Mouse (Mus musculus) layer of hippocampus, postnatal 25 days (tissue): Measurements from ENCODE around the gene BC049715. TPM values are rescaled to one million over a fixed set of nuclear protein-coding genes. Genes with fewer than 3 reads are reported as not detected.

Experiments
- DNase-seq, 2 experiments: peaks; one replicate each; pipeline ENCODE4 v3.0.0; 2022; ENCODE audit warnings: mixed read lengths in 2 of 2, low spot score in 1 of 2; ENCODE audit errors: extremely low spot score in 1 of 2
- total RNA-seq, 2 experiments: library from RNA; stranded (reverse); gene quantifications; 2 replicates each; pipeline ENCODE4 v1.2.3; 2021

The BC049715 gene
- total RNA-seq, 2 experiments from 2014 or later = 2.0 to 3.0 TPM

DNA sequence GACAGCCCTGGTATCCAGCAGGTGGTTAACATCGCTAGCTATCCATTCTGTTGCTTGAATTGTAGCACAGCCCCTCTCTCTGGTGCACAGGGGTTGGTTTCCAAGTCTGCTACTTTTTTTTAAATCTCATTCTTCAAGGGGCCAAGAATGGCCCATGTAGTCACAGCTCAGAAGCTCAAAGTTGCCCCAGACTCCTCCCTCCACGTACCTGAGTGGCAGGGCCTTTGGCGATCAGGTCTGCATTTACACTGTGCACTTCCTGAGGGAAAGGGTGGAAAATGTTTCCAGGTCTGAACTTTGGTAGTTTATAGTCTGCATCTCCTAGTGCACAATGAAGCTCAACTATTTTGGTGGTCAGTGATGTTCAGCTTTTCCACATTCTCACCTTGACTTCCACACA, 19.8 kb downstream of the BC049715 start:
- DNase-seq = no peak

GRCm38 (mm10) chr6:136847790-136848189, 20.4 kb downstream of the BC049715 start:
- peak in 1 of 2 experiments; percentile 65 for DNase-seq

- no peak for DNase-seq
Measured at GRCm38 (mm10) chr6:136848399-136848798, 21.0 kb downstream of the BC049715 start.

GRCm38 (mm10) chr6:136848971-136849370, 21.5 kb downstream of the BC049715 start:
- DNase-seq = no peak

DNA sequence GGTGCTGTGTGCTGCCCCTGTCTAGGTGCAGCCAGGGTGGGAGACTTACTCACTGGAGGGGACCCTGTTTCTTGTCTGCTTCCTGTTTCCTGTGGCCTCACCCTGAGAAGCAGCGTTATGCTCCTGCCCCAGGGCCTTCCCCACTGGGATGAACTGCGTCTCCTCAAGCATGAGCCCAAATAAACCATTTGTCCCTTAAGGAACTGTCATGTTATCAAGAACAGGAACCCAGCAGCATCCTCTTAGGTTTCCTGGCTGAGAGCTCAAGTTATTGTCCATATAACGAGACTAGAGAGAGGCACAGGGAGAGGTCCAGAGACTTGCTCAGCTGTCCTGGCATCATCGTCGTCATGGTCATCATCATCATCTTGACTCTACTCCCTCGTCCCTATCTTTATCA, 22.8 kb downstream of the BC049715 start:
- no peak for DNase-seq

GRCm38 (mm10) chr6:136852348-136852747, 24.9 kb downstream of the BC049715 start:
- no peak for DNase-seq

DNA sequence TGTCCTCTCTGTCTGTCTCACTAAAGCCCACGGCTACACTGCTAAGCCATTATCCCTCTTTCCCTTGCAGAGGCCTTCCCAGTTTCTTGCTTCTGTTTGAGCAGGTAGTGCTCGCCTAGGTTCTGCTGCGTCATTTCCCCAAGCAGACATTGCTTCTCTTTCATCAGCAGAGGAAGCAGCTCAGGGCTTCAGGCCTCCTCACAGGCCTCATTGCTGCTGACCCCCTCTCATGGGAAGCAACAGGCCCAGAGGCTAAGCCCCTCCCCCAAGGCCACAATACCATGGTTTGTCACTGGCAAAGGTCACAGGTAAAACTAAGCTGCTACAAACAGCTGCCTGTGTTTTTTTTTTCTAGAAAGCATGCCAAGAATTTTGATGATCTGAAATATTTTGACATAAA, 25.3 kb downstream of the BC049715 start:
- no peak for DNase-seq

DNA sequence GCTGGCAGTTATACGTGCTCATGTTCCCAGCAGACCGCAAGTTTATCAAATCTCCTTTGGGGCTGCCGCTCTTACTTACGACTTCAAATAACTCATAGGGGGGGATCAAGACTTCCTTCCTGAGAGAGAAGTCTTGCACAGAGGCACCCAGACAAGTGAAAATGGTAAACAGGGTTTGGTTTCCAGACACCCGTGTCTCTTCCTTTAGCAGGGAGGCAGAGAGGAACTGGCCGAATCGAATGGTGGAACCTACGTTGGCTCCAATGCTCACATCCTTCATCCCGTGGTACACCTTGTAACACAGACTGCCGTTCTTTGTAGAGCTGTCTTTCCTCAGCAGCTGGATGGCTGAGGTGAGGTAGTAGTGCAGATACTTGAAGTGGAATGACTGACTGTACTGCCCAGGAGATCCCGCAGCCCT, 26.9 kb downstream of the BC049715 start:
- no peak for DNase-seq

DNA sequence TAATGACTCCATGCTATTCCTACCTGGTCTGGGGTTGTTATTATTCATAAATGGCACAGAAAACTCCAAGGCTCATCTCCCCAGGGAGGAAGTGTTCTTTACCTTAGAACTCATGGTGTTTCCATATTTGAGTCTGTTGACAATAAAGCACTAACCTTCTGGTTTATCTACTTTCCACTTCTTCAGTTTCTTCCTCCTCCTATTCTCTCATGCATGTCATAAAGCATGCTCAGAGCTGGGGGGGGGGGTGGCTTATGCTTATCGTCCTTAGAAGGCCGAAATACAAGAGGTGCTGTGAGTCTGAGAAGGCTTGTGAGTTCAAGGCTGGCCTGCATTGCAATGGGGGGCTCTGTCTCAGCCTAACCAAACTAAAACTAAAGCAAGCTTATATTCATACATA, 27.8 kb downstream of the BC049715 start:
- DNase-seq = no peak

DNA sequence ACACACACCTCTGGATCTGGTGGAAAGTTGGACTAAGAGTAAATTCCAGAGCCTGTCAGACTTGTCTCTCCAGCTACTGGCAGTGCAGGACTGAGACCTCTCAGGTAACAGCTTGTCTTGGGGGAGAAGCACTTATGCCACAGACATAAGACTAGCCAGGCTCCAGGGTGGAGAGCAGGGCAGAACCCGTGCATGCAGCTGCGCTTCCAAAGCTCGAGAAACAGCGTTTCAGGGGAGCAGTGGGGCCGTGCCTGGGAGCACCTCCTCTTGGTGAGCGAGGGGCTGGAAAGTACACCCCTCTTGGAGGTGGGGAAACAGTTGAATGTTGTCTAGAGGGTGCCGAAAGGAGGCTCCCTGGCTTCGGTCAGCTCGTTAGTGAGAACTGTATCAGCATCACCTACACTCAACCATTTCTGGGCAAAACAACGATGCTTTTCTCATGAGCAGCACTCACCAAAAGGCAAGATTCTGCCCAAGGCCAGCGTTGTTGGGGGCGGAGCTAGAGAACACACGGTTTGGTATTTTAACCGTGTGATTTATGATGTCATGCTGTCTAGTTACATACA, 28.7 kb downstream of the BC049715 start:
- no peak for DNase-seq

GRCm38 (mm10) chr6:136857186-136857872, 29.9 kb downstream of the BC049715 start, which contains the start of gene Art4:
TSS of gene Art4 (minus strand) at chr6:136857733.
- no peak for DNase-seq

- DNase-seq = no peak
Measured at GRCm38 (mm10) chr6:136857873-136858260, 30.4 kb downstream of the BC049715 start.

GRCm38 (mm10) chr6:136858420-136858819, 31.0 kb downstream of the BC049715 start:
- DNase-seq = no peak

DNA sequence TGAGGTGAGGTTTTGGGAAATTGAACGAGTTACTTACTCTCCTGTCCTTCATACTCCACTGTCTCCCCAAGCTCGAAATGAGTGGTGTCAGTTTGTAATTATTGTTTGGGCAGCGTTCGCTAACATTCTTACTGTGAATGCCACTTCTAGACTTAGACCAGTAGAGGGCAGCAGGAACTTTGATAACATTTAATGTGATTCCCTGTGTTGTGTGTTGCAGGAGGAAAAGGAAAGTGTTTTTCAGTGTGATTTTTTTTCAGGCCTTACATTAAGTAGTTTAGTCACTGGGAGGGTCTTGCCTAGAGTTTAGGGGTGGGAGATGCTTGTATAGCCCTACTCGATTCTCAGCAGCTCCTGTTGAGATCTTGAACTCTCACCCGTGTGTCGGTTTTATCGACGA, 33.6 kb downstream of the BC049715 start:
- no peak for DNase-seq

- no peak for DNase-seq
Measured at GRCm38 (mm10) chr6:136865360-136865759, 37.9 kb downstream of the BC049715 start.

GRCm38 (mm10) chr6:136866150-136866549, 38.7 kb downstream of the BC049715 start:
- DNase-seq = no peak

GRCm38 (mm10) chr6:136868921-136869320, 41.5 kb downstream of the BC049715 start:
- no peak for DNase-seq

GRCm38 (mm10) chr6:136874599-136874998, 47.2 kb downstream of the BC049715 start:
- no peak for DNase-seq

- no peak for DNase-seq
Measured at GRCm38 (mm10) chr6:136875670-136876069, 48.2 kb downstream of the BC049715 start, which contains the start of gene Mgp. TSS of gene Mgp (minus strand) at chr6:136875823.

DNA sequence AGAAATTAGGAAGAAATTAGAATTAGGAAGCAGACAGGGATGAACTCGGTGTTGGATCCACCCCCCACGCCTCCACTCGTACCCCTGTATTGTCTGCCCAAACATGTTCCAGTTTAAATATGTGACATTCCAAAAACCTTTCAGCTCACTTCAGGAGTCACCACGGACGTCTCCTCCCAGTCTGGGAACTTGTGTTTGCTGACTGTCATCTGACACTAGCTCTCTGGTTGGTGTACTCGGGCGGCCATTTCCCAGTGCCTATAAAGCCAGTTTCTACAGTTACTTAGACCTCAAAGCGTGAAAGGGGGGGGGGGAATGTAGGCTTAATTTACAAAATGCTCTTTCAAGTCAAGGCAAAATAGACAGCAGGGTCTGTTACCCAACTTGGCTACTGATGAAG, 54.3 kb downstream of the BC049715 start:
- no peak for DNase-seq

GRCm38 (mm10) chr6:136883431-136883915, 56.0 kb downstream of the BC049715 start:
- DNase-seq = no peak

DNA sequence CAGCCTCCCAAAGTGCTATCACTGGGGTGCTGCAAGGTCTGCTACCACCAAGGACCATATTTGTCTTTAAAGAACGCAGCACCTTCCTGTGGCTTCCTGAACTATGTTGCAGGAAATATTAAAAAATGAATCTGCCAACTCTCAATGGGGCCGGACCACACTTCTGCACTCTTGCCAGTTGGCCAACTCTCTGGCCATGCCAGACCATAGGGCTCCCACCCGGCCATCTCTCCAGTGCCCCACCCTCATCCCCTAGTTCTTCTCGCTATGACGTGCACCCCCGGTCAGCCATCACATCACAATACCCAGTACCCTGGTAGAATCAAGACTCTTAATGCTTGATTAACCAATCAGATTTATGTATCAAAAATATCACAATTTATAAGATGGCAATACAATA, 56.5 kb downstream of the BC049715 start:
- DNase-seq = no peak
